Mouse (Mus musculus) G1E (cell line): ENCODE measurements around the gene Hoxb4.

ENCODE experiments used
- CTCF ChIP-seq: IDR thresholded peaks from 2 replicates; pipeline ENCODE4 v1.5.1; 2012; ENCODE audit warnings: low read depth, low read length, inconsistent platforms, mixed read lengths
- GATA1 ChIP-seq: IDR thresholded peaks from 2 replicates; pipeline ENCODE4 v1.6.1; 2012; ENCODE audit warnings: borderline replicate concordance, low read length, inconsistent platforms, mixed read lengths
- POLR2AphosphoS5 ChIP-seq: IDR thresholded peaks from 2 replicates; pipeline ENCODE4 v1.6.1; 2012; ENCODE audit warnings: low read depth, low read length, inconsistent platforms; ENCODE audit not compliant: insufficient replicate concordance
- TAL1 ChIP-seq: conservative IDR thresholded peaks from 2 replicates; pipeline ENCODE4 v1.6.1; 2012; ENCODE audit warnings: low read depth, low read length, inconsistent platforms, mixed read lengths

GRCm38 (mm10) chr11:96290705-96291355 is 27.2 kb upstream of the Hoxb4 start:
- TF ChIP-seq POLR2AphosphoS5: no peak
- no peak for TF ChIP-seq CTCF
- TF ChIP-seq GATA1: no peak
- no peak for TF ChIP-seq TAL1
